Mouse (Mus musculus): ENCODE data around the gene Rsf1. TPM values are rescaled to one million over a fixed set of nuclear protein-coding genes. Genes with fewer than 3 reads are reported as not detected.

The Rsf1 gene
- 21.4 and 24.5 TPM in 2 replicates for total RNA-seq (2014; fragmentation: Nextera tagmentation)
- 25.9 and 50.3 TPM in 2 replicates for total RNA-seq (2017)

DNA sequence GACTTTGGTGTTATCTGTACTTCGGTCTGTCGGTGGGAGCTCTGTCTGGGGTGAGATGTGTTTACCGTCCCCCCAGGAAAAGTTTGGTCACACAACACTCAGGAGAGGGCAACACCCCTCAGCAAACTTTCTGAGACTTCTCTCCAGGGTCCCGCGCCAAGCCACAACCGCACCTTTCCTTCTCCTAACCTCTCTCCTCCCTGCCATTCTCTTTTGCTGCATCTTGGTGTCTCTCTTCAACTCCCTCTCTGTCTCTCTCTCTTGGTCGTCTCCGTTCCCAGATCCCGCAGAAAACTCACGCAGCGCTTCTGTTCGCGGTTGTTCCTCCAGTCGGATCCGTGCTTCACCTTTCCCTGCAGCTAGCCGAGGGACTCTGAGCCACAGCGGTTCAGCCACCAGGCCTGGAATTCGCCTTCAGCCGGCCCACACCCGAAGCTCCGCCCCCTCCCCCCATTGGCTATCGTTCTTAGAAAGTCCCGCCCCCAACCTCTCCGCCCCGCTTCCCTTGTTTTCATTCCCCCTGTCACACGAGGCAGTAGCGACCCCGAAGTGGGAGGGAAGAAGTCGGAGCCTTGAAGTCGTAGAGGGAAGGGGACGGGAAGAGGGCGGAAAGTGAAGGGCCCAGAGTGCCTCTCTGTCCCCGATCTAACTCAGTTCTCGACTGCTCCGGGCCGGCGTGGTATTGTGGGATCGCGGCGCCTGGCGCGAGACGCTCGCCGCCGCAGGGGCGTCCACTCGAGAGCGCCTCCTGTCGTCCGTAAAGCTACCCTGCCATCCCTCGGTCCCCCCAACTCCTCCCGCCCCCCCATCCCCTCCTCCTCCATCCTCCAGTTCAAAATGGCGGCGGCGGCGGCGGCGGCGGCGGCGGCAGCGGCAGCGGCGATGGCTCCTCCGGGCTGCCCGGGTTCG lies at the start of gene Rsf1, which contains the start of gene Aamdc:
TSS of gene Rsf1 (plus strand) at position 823 of the 909 bp plus-strand sequence.
TSS of gene Aamdc (minus strand) at position 431 of the 909 bp plus-strand sequence.
- ATAC-seq (replicated peaks; ENCODE audit: low FRiP score, low TSS enrichment, poor library complexity, severe bottlenecking) = peak; percentile 81

DNA sequence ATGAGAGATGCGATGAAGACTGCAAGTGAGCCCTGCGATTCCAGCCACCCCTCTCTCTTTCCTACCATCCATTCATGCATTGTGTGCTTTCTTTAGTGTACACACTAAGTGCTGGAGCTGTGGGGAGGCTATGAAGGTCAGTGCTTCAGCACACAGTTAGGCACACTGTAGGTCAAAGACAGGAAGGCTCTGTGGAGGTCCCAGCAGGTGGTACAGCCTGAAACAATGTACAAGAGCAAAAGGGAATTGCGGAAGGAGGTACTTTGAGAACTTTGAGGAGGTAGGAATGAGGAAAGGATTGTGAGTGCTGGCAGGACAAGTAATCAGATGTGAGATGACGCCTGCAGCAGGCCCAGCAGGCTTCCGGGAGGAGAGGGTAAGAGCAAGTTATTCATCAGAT lies 44.2 kb upstream of the Rsf1 start:
- no peak for ATAC-seq (replicated peaks; ENCODE audit: low FRiP score, low TSS enrichment, poor library complexity, severe bottlenecking)

DNA sequence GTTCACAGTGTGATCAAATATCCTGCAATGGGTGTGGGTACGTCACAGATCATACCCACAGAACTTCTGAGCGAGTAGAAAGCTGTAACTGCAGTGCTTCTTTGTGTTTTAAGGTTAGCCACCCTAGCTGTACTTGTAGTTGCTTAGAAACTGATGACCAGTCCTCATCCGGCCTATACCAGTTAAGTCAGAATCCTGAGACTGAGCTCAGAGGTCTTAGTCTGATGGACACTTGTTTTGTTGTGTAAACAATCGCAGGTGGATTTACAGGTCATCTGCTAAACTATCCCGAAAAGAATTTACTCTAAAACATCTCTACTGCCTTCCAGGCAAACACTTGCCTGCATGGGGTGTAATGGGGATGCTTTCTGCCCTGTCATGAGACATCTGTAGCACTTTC lies 43.1 kb upstream of the Rsf1 start:
- no peak for ATAC-seq (replicated peaks; ENCODE audit: low FRiP score, low TSS enrichment, poor library complexity, severe bottlenecking)

DNA sequence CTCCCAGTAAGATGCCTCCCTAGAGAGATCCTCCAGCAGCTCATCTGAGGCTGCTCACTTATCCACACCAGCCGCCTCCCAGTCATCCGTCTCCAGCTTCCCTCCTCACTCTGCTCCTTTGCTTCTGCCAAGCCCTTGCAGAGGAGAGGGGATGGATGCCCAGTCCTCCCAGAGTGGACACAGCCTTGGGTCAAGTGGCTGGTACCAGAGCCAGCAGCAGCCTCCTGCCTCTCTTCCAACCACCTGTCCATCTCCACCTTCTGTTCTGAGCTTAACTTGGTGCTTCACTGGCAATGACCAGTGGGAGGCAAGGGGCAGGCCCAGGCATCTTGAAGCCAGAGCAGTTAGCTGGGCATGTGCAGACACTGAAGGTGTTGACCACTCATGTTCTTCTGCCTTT lies 33.2 kb upstream of the Rsf1 start:
- ATAC-seq (replicated peaks; ENCODE audit: low FRiP score, low TSS enrichment, poor library complexity, severe bottlenecking) = no peak

DNA sequence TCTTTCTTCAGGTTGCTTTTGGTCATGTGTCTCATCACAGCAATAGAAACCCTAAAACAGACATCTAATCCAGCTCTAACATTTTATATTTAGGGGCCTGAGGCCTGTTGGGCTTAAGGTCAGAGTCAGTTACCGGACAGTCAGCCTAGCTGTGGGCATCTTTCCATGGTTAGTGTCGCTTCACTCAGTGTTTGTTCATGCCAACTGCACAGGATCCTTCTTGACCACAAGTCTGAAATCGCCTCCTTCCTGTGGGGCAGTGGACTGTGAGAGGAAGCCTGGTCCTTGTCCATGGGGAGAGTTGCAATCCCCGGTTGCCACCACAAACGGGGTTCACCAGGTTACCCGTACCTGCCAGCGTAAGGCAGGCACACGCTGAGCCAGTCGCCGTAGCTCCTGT lies 30.4 kb upstream of the Rsf1 start:
- no peak for ATAC-seq (replicated peaks; ENCODE audit: low FRiP score, low TSS enrichment, poor library complexity, severe bottlenecking)

DNA sequence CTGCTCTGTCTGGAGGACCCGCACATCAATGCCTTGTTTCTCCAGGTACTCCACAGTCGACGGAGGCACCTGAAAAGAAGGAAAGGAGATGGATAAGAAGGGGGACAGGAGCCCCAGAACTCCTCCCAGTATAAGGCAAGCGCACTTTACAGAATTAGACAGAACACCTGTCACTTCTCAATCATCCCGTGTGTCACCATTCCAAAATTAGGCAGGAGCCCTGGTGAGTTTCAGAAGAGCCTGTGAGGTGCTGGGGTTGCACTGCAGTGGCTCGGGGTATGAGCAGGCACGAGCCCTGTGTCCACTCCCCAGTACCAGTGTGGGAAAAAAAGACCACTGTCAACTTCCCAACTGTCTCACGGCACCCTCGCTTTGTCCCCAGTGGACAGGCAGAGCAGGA lies 29.0 kb upstream of the Rsf1 start:
- no peak for ATAC-seq (replicated peaks; ENCODE audit: low FRiP score, low TSS enrichment, poor library complexity, severe bottlenecking)

DNA sequence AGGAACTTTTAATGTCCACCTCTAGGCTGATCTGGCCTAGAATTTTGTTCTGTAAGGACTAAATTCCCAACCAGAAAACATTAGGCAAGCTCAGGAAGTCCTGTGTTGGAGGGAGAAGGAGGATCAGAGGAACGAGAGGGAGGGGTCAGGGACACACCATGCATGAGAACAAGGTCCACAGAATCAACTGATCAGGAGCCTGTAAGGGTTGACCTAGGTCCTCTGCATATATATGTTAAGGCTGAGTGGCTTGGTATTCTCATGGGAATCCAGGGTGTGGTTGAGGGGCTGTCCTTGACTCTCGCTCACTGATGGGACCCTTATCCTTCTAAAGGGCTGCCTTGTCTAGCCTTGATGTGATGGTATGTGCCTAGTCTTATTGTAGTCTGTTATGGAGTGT lies 16.1 kb upstream of the Rsf1 start:
- no peak for ATAC-seq (replicated peaks; ENCODE audit: low FRiP score, low TSS enrichment, poor library complexity, severe bottlenecking)

DNA sequence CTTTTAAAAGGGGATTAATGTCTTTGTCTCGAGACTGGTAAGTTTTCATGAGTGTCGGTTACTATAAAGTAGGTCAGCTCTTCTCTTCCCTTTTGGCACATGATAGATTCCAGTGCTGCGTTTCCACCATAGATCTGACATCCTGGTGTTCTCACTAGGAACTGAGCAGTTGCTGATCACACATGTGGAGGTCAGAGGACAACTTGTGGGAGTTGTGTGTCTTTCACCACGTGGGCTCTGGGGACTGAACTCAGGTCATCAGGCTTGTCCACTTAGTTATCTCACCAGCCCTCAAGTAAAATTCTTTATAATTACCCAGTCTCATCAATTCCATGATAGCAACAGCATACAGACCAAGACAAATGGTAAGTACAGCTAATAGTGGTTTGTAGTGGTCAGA lies 10.3 kb upstream of the Rsf1 start:
- ATAC-seq (replicated peaks; ENCODE audit: low FRiP score, low TSS enrichment, poor library complexity, severe bottlenecking) = no peak

DNA sequence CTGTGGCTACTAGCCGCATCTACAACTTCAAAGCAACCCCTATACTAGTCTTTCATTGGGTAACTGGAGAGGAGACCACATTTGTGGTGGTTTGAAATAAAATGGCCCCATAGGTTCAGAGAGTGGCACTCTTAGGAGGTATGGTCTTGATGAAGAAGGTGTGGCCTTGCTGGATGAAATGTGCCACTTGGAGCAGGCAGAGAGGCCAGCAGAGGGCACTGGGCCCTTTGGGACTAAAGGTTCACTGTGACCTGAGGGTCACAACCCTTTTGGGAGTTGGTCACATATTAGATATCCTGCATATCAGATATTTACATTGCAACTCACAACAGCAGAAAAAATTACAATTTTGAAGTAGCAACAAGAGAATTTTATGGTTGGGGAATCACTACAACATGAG lies 9.3 kb upstream of the Rsf1 start:
- peak; percentile 78 for ATAC-seq (replicated peaks; ENCODE audit: low FRiP score, low TSS enrichment, poor library complexity, severe bottlenecking)

DNA sequence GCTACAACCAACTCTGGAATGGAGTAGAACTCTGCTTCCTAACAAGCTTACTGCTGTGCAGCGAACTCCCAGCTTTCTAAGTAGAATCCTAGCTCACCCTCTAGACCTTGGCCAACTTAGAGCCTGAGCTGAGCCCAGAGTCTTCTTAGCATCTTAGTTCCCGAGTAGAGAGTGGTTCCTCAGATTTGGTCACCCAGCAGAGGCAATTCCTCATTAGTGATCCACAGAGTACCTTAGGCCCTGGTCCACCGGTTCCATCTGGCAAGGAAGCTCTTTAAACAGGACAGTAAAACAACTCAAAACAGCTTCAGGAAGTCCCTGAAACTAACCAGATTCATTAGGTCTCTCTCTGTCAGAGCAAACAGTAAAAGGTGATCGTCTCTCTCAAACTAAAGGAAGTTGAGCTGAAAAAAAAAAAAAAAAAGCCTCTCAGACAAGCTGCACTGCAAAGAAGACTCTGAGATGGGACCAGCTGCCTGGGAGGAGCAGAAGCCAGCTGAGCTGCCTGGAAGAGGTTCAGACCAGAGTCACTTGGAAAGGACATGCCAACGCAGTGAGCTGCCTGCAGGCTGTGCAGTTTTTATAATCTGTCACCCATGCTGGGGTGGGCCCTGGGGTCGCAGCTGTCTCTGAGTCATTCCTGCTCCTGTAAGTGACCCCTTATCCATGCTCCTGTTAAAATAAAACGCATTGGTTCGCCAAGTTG lies 1.2 kb upstream of the Rsf1 start:
- ATAC-seq (replicated peaks; ENCODE audit: low FRiP score, low TSS enrichment, poor library complexity, severe bottlenecking) = peak; percentile 10; the same call in 1 of the 2 replicates

DNA sequence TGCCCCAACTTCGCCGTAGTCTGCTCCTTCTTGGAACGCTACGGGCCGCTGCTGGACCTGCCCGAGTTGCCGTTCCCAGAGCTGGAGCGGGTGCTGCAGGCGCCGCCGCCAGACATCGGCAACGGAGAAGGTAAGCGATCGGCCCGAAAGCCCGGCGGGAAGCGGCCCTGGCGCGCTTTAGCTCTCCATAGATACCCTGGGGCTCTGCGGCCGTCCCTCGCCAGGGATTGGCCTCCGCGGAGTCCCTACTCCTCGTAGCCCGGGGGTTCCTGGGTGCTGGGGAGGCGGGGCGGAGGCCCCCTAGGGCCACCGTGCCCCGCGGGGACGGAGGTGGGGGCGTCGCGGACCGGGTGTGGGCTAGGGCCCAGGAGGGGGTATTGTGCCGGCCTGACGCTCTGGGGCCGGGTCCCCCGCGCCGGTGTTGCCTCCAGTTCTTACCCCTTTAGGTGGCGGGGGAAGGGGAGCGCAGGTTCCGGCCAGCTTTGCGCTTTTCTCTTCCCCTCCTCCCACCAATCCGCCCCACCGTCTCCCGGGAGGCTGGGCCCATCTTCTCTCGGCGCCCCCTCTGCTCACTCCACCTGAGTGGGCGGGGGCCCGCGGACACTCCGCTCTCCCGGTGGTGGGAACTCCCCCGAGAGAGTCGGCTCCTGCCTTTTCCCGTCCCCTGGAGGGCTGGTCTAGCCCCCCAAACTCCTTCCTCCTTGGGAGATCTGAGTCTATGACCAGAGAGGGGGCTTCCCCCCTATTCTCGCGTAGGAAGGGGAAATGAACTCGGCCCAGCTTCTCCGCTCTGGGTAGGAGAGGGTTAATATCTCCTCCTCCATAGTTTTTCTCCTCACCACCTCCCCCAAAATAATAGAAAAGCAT lies 520 bp downstream of the Rsf1 start:
- ATAC-seq (replicated peaks; ENCODE audit: low FRiP score, low TSS enrichment, poor library complexity, severe bottlenecking) = peak; percentile 12

DNA sequence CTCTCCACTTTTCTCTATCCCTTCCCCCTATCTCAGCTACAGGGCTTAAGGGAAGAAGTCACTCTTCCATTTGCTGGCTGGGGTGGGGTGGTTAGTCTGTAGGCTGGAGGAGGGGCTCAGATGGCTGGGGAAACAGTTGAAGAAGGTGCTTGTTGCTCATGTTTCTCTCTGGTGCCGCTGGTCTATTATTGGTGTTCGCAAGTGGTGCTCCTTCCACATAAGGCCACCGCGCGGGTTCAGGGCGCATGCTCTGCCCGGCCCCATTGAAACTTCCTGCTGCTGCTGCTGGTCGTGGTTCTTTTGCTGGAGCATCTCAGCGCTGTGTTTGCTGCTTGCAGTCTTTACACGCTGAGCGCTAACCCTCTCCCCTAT lies 1.1 kb downstream of the Rsf1 start:
- ATAC-seq (replicated peaks; ENCODE audit: low FRiP score, low TSS enrichment, poor library complexity, severe bottlenecking) = peak; percentile 79

DNA sequence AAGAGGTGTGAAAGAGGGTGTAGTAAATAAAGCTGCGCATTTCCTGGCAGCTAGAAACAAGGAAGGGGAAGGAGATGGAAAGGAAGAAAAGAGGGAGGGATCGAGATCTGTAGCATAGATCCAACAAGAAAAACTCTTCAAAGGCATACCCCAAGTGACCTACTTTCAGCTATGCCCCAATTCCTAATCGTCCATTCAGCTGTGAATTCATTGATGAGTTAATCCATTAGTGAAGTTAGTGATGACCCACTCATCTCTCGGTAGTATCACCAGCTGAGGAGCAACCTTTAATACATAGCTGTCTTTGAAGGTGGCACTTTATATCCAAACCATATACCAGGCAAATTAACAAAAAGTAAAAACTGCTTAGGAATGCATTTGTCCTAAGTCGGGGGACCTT lies 8.8 kb downstream of the Rsf1 start:
- ATAC-seq (replicated peaks; ENCODE audit: low FRiP score, low TSS enrichment, poor library complexity, severe bottlenecking) = no peak

DNA sequence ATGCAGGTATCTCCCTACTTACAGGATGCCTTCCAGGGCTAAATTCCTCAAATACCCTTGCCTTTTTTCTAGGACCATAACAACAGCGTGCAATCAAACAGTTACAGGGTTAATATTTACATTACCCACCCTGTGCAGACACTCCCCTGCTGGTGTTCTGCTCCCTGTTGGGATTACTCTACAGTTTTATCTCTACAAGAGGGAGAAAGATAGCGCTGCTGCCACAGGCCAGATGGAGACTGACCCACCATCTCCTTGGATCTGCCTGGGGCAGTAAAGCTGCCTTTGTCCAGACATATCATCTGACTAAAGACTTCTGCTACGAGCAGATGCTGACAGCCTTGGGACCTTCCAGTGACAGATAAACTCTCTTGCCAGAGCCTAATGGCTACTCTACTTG lies 10.8 kb downstream of the Rsf1 start:
- peak; percentile 80 for ATAC-seq (replicated peaks; ENCODE audit: low FRiP score, low TSS enrichment, poor library complexity, severe bottlenecking)

DNA sequence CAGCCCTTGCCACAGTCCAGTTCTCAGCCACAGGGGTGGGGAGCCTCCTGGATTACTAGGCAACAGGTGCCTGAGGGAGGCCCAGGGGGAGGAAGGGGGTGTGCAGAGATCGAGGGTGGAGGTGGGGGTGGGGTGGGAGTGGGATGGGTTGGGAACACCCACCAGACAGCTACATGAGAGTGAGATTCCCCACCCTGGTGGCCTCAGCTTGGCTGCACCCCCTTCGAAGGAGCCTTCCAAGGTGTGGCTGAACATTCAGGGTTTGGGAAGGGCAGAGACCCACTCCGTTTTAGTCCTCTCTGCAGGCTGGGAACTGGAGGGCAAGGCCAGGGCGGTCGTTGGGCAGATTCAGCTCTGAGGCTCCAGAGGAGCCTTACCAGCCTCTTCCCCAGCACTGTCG lies 11.6 kb downstream of the Rsf1 start:
- no peak for ATAC-seq (replicated peaks; ENCODE audit: low FRiP score, low TSS enrichment, poor library complexity, severe bottlenecking)

DNA sequence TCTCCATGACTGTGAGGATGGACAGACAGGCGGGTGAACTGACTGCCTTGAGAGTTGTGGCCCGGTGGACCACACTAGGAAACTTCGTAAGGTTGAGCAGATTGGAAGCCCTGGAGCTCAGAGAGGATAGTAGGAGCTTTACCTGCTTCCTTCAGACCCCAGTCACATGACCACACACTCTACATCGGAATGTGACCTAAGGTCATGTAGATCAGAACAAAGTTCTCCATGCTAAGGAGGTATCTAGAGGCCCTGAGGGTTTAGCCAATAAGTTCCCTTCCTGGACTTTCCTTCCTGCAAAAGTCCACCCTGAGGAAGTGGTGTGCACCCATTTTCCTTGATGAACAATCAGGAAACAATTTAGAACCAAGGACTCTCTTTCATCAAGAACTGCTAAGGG lies 12.7 kb downstream of the Rsf1 start:
- no peak for ATAC-seq (replicated peaks; ENCODE audit: low FRiP score, low TSS enrichment, poor library complexity, severe bottlenecking)

DNA sequence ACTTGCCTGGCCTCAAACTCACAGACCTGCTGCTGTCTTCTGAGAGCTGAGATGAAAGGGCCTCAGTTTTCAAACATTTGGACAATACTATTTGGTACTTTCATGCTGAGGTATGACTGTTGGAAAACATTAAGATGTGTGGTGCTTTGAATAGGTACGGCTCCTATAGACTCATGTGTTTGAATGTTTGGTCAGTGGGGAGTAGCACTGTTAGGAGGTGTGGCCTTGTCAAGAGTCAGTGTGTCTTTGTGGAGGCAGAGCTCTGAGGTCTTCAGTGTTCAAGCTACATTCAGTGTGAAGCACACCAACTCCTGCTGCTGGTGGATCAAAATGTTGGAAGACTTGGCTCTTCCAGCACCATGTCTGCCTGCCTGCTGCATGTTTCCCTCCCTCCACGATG lies 13.8 kb downstream of the Rsf1 start:
- ATAC-seq (replicated peaks; ENCODE audit: low FRiP score, low TSS enrichment, poor library complexity, severe bottlenecking) = no peak

DNA sequence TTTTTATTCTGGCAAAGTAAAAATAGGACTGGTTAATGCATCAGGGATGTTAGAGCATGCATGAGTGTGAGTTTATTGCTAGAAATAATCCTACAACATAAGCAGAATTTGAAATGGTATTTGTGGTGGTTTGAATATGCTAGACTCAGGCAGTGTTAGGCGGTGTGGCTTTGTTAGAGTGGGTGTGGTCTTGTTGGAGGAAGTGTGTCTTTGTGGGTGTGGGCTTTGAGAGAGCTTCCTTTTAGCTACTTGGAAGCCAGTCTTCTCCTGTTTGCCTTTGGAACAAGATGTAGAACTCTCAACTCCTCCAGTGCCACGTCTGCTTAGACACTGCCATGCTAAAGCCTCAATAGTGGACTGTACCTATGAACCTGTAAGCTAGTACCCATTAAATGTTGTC lies 18.9 kb downstream of the Rsf1 start:
- no peak for ATAC-seq (replicated peaks; ENCODE audit: low FRiP score, low TSS enrichment, poor library complexity, severe bottlenecking)

DNA sequence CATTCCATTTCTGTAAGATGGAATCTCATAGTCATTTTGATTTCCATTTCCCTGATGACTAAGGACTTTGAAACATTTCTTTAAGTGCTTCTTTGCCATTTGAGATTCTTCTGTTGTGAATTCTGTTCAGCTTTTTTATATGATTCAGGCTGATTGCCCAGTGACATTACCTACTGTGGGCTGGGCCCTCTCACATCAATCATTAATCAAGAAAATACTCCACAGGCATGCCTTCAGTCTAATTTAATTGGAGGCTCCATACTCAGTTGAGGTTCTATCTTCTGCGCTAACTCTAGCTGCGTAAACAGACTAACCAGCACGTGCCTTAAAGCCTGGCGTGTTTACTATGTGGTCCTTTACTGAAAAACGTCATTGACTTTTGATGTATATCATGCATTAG lies 41.7 kb downstream of the Rsf1 start:
- ATAC-seq (replicated peaks; ENCODE audit: low FRiP score, low TSS enrichment, poor library complexity, severe bottlenecking) = no peak

DNA sequence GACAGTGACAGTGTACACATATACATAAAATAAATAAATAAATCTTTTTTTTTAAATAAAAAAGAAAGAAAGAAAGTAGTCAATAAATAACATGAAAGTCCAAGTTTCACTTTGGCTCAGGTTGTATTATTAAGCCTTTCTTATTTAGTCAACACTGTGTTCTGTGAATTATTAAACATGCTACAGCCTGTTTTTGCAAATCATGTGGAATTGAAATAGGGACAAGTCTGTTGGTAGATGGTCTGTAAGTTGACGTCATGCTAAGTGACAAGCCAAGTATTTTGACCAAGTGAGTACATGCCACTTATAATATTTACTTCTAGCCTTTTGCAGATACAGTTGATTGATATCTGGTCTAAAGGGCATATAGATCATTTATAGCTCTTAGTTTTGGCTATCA lies 43.0 kb downstream of the Rsf1 start:
- ATAC-seq (replicated peaks; ENCODE audit: low FRiP score, low TSS enrichment, poor library complexity, severe bottlenecking) = no peak

All from megakaryocyte-erythroid progenitor cell, adult 5-6 weeks (primary cell).